Mouse (Mus musculus) cerebellum, adult 2 months (tissue): Measurements from ENCODE around the gene Sspo.

Experiments used
- CTCF ChIP-seq: fragments of 200-500 bp; IDR thresholded peaks from 2 replicates; pipeline ENCODE4 v1.5.1; 2011; ENCODE audit warnings: low read depth, mild to moderate bottlenecking, control low read depth, low read length, moderate library complexity, borderline replicate concordance; ENCODE audit not compliant: insufficient read depth
- POLR2A ChIP-seq: fragments of 200-500 bp; IDR thresholded peaks from 2 replicates; pipeline ENCODE4 v1.6.1; 2011; ENCODE audit warnings: low read length, control low read depth, borderline replicate concordance; ENCODE audit not compliant: insufficient read depth

- TF ChIP-seq POLR2A (no peak), CTCF (no peak)
These were observed 97.2 kb downstream of the Sspo start for GRCm38 (mm10) chr6:48545251-48545650.
